Mouse (Mus musculus) MEL (cell line): Measurements from ENCODE around the gene Topaz1. TPM values are rescaled to one million over a fixed set of nuclear protein-coding genes. Genes with fewer than 3 reads are reported as not detected.

ENCODE experiments used
- DNase-seq: peaks from one replicate; pipeline ENCODE4 v3.0.0; 2011; ENCODE audit warnings: low read depth, low spot score
- H3K27ac ChIP-seq: 2 replicates; pipeline ENCODE4 v1.5.1; 2012; ENCODE audit warnings: low read depth, mild to moderate bottlenecking, control low read depth, low read length, moderate library complexity; ENCODE audit not compliant: control insufficient read depth
- H3K27me3 ChIP-seq, 2 experiments: fragments of 150-350 bp in 1 of 2; sonication (generic) in 1 of 2; 2 replicates each; pipeline ENCODE4 v1.6.1; 2012; ENCODE audit warnings: low read length in 2 of 2, mild to moderate bottlenecking in 2 of 2, improper control_type of control experiment in 1 of 2, moderate library complexity in 1 of 2; ENCODE audit not compliant: insufficient read depth in 2 of 2, control insufficient read depth in 1 of 2
- H3K36me3 ChIP-seq, 2 experiments: 2 replicates each; pipeline ENCODE4 v1.6.1; 2012 to 2014; ENCODE audit warnings: low read length in 2 of 2, improper control_type of control experiment in 1 of 2, inconsistent platforms in 1 of 2, mild to moderate bottlenecking in 1 of 2; ENCODE audit not compliant: insufficient read depth in 2 of 2, control insufficient read depth in 1 of 2
- H3K4me1 ChIP-seq, 2 experiments: fragments of 150-350 bp in 1 of 2; sonication (generic) in 1 of 2; 2 replicates each; pipeline ENCODE4 v1.6.1; 2012; ENCODE audit warnings: low read length in 2 of 2, improper control_type of control experiment in 1 of 2, mild to moderate bottlenecking in 1 of 2; ENCODE audit not compliant: insufficient read depth in 2 of 2, control insufficient read depth in 1 of 2
- H3K4me3 ChIP-seq, 2 experiments: fragments of 150-350 bp in 1 of 2; sonication (generic) in 1 of 2; 2 replicates each; pipeline ENCODE4 v1.5.1; 2012; ENCODE audit warnings: low read depth in 2 of 2, low read length in 2 of 2, mild to moderate bottlenecking in 2 of 2, moderate library complexity in 2 of 2, control low read depth in 1 of 2, improper control_type of control experiment in 1 of 2; ENCODE audit not compliant: control insufficient read depth in 1 of 2, insufficient read depth in 1 of 2
- H3K79me2 ChIP-seq: 2 replicates; pipeline ENCODE4 v1.6.1; 2012; ENCODE audit warnings: mild to moderate bottlenecking, low read length, moderate library complexity; ENCODE audit not compliant: control insufficient read depth, poor library complexity, insufficient read depth
- H3K9ac ChIP-seq: 2 replicates; pipeline ENCODE4 v1.6.1; 2012; ENCODE audit warnings: low read depth, mild to moderate bottlenecking, control low read depth, low read length, moderate library complexity; ENCODE audit not compliant: control insufficient read depth, poor library complexity, severe bottlenecking
- H3K9me3 ChIP-seq: fragments of 150-350 bp; sonication (generic); replicated peaks from 2 replicates; pipeline ENCODE4 v1.6.1; 2012; ENCODE audit warnings: mild to moderate bottlenecking, low read length, improper control_type of control experiment, moderate library complexity; ENCODE audit not compliant: insufficient read depth
- BHLHE40 ChIP-seq: IDR thresholded peaks from 2 replicates; pipeline ENCODE4 v1.6.1; 2012; ENCODE audit warnings: low read depth, mild to moderate bottlenecking, inconsistent platforms, low read length, improper control_type of control experiment, borderline replicate concordance
- CHD1 ChIP-seq: IDR thresholded peaks from 2 replicates; pipeline ENCODE4 v1.6.1; 2012; ENCODE audit warnings: low read depth, mild to moderate bottlenecking, inconsistent platforms, low read length, improper control_type of control experiment
- CHD2 ChIP-seq: IDR thresholded peaks from 2 replicates; pipeline ENCODE4 v1.6.1; 2011; ENCODE audit warnings: low read length, improper control_type of control experiment
- CTCF ChIP-seq, 3 experiments: IDR thresholded peaks in 2 of 3; conservative IDR thresholded peaks in 1 of 3; 2 replicates each; pipeline ENCODE4 v1.5.1; 2011 to 2012; ENCODE audit warnings: low read length in 3 of 3, low read depth in 2 of 3, mild to moderate bottlenecking in 2 of 3, improper control_type of control experiment in 1 of 3, inconsistent platforms in 1 of 3, mixed read lengths in 1 of 3, moderate library complexity in 1 of 3; ENCODE audit not compliant: control insufficient read depth in 1 of 3, insufficient read depth in 1 of 3, poor library complexity in 1 of 3, severe bottlenecking in 1 of 3
- ELF1 ChIP-seq: IDR thresholded peaks from 2 replicates; pipeline ENCODE4 v1.6.1; 2014; ENCODE audit warnings: low read depth, mild to moderate bottlenecking, inconsistent platforms, low read length, improper control_type of control experiment, moderate library complexity
- ETS1 ChIP-seq: IDR thresholded peaks from 2 replicates; pipeline ENCODE4 v1.6.1; 2012; ENCODE audit warnings: low read depth, mild to moderate bottlenecking, inconsistent platforms, low read length, improper control_type of control experiment, moderate library complexity
- KAT2A ChIP-seq: conservative IDR thresholded peaks from 2 replicates; pipeline ENCODE4 v1.6.1; 2012; ENCODE audit warnings: low read depth, low read length, improper control_type of control experiment, inconsistent platforms
- MAX ChIP-seq: IDR thresholded peaks from 2 replicates; pipeline ENCODE4 v1.6.1; 2011; ENCODE audit warnings: low read length, improper control_type of control experiment
- MEF2A ChIP-seq: IDR thresholded peaks from 2 replicates; pipeline ENCODE4 v1.6.1; 2014; ENCODE audit warnings: low read depth, mild to moderate bottlenecking, inconsistent platforms, low read length, improper control_type of control experiment; ENCODE audit not compliant: poor library complexity, insufficient replicate concordance, severe bottlenecking; ENCODE audit errors: extremely low read depth
- NELFE ChIP-seq: IDR thresholded peaks from 2 replicates; pipeline ENCODE4 v1.6.1; 2011; ENCODE audit warnings: low read depth, low read length, improper control_type of control experiment
- POLR2A ChIP-seq, 2 experiments: IDR thresholded peaks; 2 replicates each; pipeline ENCODE4 v1.6.1; 2011 to 2012; ENCODE audit warnings: low read length in 2 of 2, mild to moderate bottlenecking in 2 of 2, control low read depth in 1 of 2, improper control_type of control experiment in 1 of 2, low read depth in 1 of 2, moderate library complexity in 1 of 2; ENCODE audit not compliant: control insufficient read depth in 1 of 2, insufficient read depth in 1 of 2, poor library complexity in 1 of 2
- POLR2AphosphoS2 ChIP-seq: IDR thresholded peaks from 2 replicates; pipeline ENCODE4 v1.6.1; 2011; ENCODE audit warnings: low read length, improper control_type of control experiment
- TBP ChIP-seq: IDR thresholded peaks from 2 replicates; pipeline ENCODE4 v1.8.0; 2011; ENCODE audit warnings: low read depth, low read length, improper control_type of control experiment
- UBTF ChIP-seq: IDR thresholded peaks from 2 replicates; pipeline ENCODE4 v1.6.1; 2012; ENCODE audit warnings: low read depth, mild to moderate bottlenecking, inconsistent platforms, low read length, improper control_type of control experiment, moderate library complexity, borderline replicate concordance; ENCODE audit not compliant: insufficient read depth
- USF1 ChIP-seq: IDR thresholded peaks from 2 replicates; pipeline ENCODE4 v1.6.1; 2014; ENCODE audit warnings: low read depth, mild to moderate bottlenecking, inconsistent platforms, low read length, improper control_type of control experiment, moderate library complexity
- USF2 ChIP-seq, 2 experiments: IDR thresholded peaks; 2 replicates each; pipeline ENCODE4 v1.6.1; 2011 to 2012; ENCODE audit warnings: improper control_type of control experiment in 2 of 2, low read length in 2 of 2, borderline replicate concordance in 1 of 2, inconsistent platforms in 1 of 2, low read depth in 1 of 2, mild to moderate bottlenecking in 1 of 2; ENCODE audit not compliant: insufficient read depth in 1 of 2
- ZNF384 ChIP-seq: IDR thresholded peaks from 2 replicates; pipeline ENCODE4 v1.6.1; 2012; ENCODE audit warnings: low read depth, mild to moderate bottlenecking, inconsistent platforms, low read length, improper control_type of control experiment
- polyA plus RNA-seq, 2 experiments: library from polyadenylated mRNA; stranded (reverse) in 1 of 2; unstranded in 1 of 2; fragments of >175 nt in 1 of 2; fragments of >200 nt in 1 of 2; gene quantifications; 2 replicates each; pipeline versions ENCODE4 v1.2.1 to v1.2.4; 2012; ENCODE audit warnings: low replicate concordance in 2 of 2, low read depth in 1 of 2; ENCODE audit not compliant: insufficient read length in 2 of 2, insufficient read depth in 1 of 2, missing spikeins in 1 of 2
- total RNA-seq: library from RNA; depleted of rRNA; stranded (reverse); fragments of 300-350 nt; gene quantifications from 2 replicates; pipeline ENCODE4 v1.2.3, GENCODE M21; 2012

The Topaz1 gene
- total and polyA plus RNA-seq, 3 experiments: not detected

GRCm38 (mm10) chr9:122810212-122810611 is 63.1 kb downstream of the Topaz1 start:
- no peaks in the 10 kb centered on the region for H3K27me3 ChIP-seq
- H3K79me2 ChIP-seq: peaks cover 2% of the 10 kb centered on the region; the same call in 1 of the 2 replicates
- H3K9ac ChIP-seq: no peak overlapping the region
- peaks cover 0 to 6% of the 10 kb centered on the region in 2 experiments; a peak in 1 of 4 replicates for H3K4me1 ChIP-seq
- TF ChIP-seq USF1: no peak
- no peak for TF ChIP-seq ZNF384
- peaks cover 0 to 4% of the 10 kb centered on the region in 2 experiments; a peak in 2 of 4 replicates for H3K36me3 ChIP-seq
- no peak overlapping the region for H3K4me3 ChIP-seq
- DNase-seq: no peak
- no peak overlapping the region for H3K27ac ChIP-seq
- H3K9me3 ChIP-seq: no peaks in the 10 kb centered on the region

- Histone ChIP-seq H3K27me3 (no peaks in the 10 kb centered on the region), H3K4me3 (no peak overlapping the region), H3K36me3 (no peaks in the 10 kb centered on the region), H3K27ac (no peak overlapping the region), H3K9me3 (no peaks in the 10 kb centered on the region), H3K9ac (no peak overlapping the region), H3K4me1 (no peaks in the 10 kb centered on the region), H3K79me2 (no peaks in the 10 kb centered on the region)
- TF ChIP-seq POLR2A (IDR thresholded peaks at IDR 0.05; ENCODE audit: control insufficient read depth in 1 of 2, insufficient read depth in 1 of 2, low read depth in 1 of 2, low read length in 2 of 2, poor library complexity in 1 of 2) (no peak), BHLHE40 (no peak)
- DNase-seq: no peak
Observed at GRCm38 (mm10) chr9:122812386-122812785, 65.2 kb downstream of the Topaz1 start.

- no peaks in the 10 kb centered on the region for H3K36me3 ChIP-seq
- no peak for DNase-seq
- H3K4me1 ChIP-seq: no peaks in the 10 kb centered on the region
- H3K9ac ChIP-seq: no peak overlapping the region
- H3K9me3 ChIP-seq: no peaks in the 10 kb centered on the region
- TF ChIP-seq BHLHE40: no peak
- no peak for TF ChIP-seq CHD2
- no peak for TF ChIP-seq TBP
- no peak for TF ChIP-seq UBTF
- no peak for TF ChIP-seq ZNF384
- TF ChIP-seq KAT2A: no peak
- TF ChIP-seq MEF2A: no peak
- no peak for TF ChIP-seq CTCF (IDR thresholded peaks at IDR 0.05 in 2 of 3, conservative IDR thresholded peaks at IDR 0.05 in 1 of 3; ENCODE audit: control insufficient read depth in 1 of 3, insufficient read depth in 1 of 3, low read depth in 2 of 3, low read length in 3 of 3, poor library complexity in 1 of 3, severe bottlenecking in 1 of 3)
- no peak for TF ChIP-seq USF2 (IDR thresholded peaks at IDR 0.05; ENCODE audit: borderline replicate concordance in 1 of 2, insufficient read depth in 1 of 2, low read depth in 1 of 2, low read length in 2 of 2)
- TF ChIP-seq MAX: no peak
- TF ChIP-seq CHD1: no peak
- no peak for TF ChIP-seq NELFE
- TF ChIP-seq ELF1: no peak
- no peak for TF ChIP-seq ETS1
- TF ChIP-seq POLR2AphosphoS2: no peak
- no peak overlapping the region for H3K27ac ChIP-seq
- H3K27me3 ChIP-seq: no peaks in the 10 kb centered on the region
- H3K79me2 ChIP-seq: no peaks in the 10 kb centered on the region
- H3K4me3 ChIP-seq: no peak overlapping the region
Observed at GRCm38 (mm10) chr9:122814775-122815174, 67.6 kb downstream of the Topaz1 start.
